Mouse (Mus musculus) midbrain, postnatal 0 days (tissue): ENCODE results near the gene Mfng. TPM values are rescaled to one million over a fixed set of nuclear protein-coding genes. Genes with fewer than 3 reads are reported as not detected.
A peak's percentile ranks its signal among the peaks of the same experiment; 100 is the strongest.

Experiments used
- ATAC-seq: fragments of 200-750 bp; cut with Nextera tagmentation; 2 replicates; pipeline ENCODE4 v1.8.0; 2017; ENCODE audit warnings: moderate number of reproducible peaks, mild to moderate bottlenecking, moderate TSS enrichment, moderate library complexity; ENCODE audit not compliant: low FRiP score
- DNase-seq: peaks from one replicate; pipeline ENCODE4 v3.0.0-alpha.2; 2015; ENCODE audit warnings: low spot score
- H3K27ac ChIP-seq: fragments of 300-500 bp; sonication (generic); 2 replicates; pipeline ENCODE4 v1.5.1; 2014; ENCODE audit warnings: low read depth, mild to moderate bottlenecking, low read length, mixed read lengths
- H3K27me3 ChIP-seq: fragments of 300-500 bp; sonication (generic); 2 replicates; pipeline ENCODE4 v1.6.1; 2014; ENCODE audit warnings: low read length, control low read depth, mixed read lengths; ENCODE audit not compliant: insufficient read depth
- H3K36me3 ChIP-seq: fragments of 300-500 bp; sonication (generic); 2 replicates; pipeline ENCODE4 v1.6.1; 2014; ENCODE audit warnings: low read length, control low read depth, mixed read lengths; ENCODE audit not compliant: insufficient read depth
- H3K4me1 ChIP-seq: fragments of 300-500 bp; sonication (generic); 2 replicates; pipeline ENCODE4 v1.6.1; 2014; ENCODE audit warnings: mild to moderate bottlenecking, control low read depth, antibody characterized with exemption, low read length, mixed read lengths; ENCODE audit not compliant: insufficient read depth
- H3K4me2 ChIP-seq: fragments of 300-500 bp; sonication (generic); 2 replicates; pipeline ENCODE4 v1.6.1; 2014; ENCODE audit warnings: low read depth, mild to moderate bottlenecking, low read length, mixed read lengths; ENCODE audit not compliant: poor library complexity, severe bottlenecking
- H3K4me3 ChIP-seq: fragments of 300-500 bp; sonication (generic); 2 replicates; pipeline ENCODE4 v1.5.1; 2014; ENCODE audit warnings: low read depth, mild to moderate bottlenecking, low read length, moderate library complexity
- H3K9ac ChIP-seq: fragments of 300-500 bp; sonication (generic); replicated peaks from 2 replicates; pipeline ENCODE4 v1.6.1; 2014; ENCODE audit warnings: mild to moderate bottlenecking, low read length, moderate library complexity, mixed read lengths; ENCODE audit not compliant: poor library complexity, severe bottlenecking
- H3K9me3 ChIP-seq: fragments of 300-500 bp; sonication (generic); 2 replicates; pipeline ENCODE4 v1.6.1; 2016; ENCODE audit warnings: low read length, control low read depth
- CTCF ChIP-seq: IDR thresholded peaks from 2 replicates; pipeline ENCODE4 v1.5.1; 2016; ENCODE audit warnings: antibody characterized with exemption, mild to moderate bottlenecking
- WGBS: fragments of 180-500 bp; shearing (Covaris S2); extraction: QIAGEN DNeasy Blood & Tissue Kit; methylation state at CpG from one replicate; pipeline ENCODE4 v1.1.7; 2014; 5-methylcytosine and 5-hydroxymethylcytosine counted together
- polyA plus RNA-seq: library from polyadenylated mRNA; unstranded; fragments of >200 nt; fragmentation: Nextera tagmentation; extraction: Ambion mirVana; gene quantifications from 2 replicates; pipeline ENCODE4 v1.2.1, GENCODE M21; 2015
- total RNA-seq: library from RNA; depleted of rRNA; stranded (reverse); fragments of >200 nt; gene quantifications from 2 replicates; pipeline ENCODE4 v1.2.3, GENCODE M21; 2014; rRNA removed

Gene Mfng
- total RNA-seq (4.6 and 6.9 TPM in 2 replicates), polyA plus RNA-seq (7.6 and 8.1 TPM in 2 replicates)

DNA sequence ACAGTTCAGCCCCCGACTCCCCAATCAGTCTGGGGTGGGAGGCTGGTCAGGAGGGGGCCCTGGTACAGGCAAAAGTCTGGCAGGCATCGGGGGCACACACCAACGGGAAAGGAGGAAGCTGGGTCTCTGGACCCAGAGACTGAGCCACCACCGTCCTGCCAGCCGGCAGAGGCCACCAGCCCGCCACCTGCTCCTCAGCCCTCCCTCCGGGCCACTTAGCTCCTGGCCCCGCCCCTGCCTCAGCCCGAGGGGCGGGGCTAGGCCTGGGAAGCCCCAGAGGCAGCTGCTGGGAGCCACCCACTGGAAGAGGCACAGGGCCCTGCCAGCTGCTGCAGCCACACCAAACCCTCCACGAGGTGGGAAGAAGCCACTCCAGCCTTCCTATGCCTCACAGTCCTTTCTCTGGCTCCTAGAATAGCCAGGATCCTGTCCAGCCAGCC, at the start of gene Mfng:
Mfng (minus strand) TSS at position 186 of the 440 bp plus-strand sequence.
- WGBS, result 6% methylated on average over 11 of the region's 11 CpGs

GRCm38 (mm10) chr15:78816074-78816391, 42.8 kb upstream of the Mfng start:
- ATAC-seq (no peak), DNase-seq (no peak)
- H3K9me3 ChIP-seq, result no peaks in the 10 kb centered on the region
- no peak overlapping the region for H3K27ac ChIP-seq
- TF ChIP-seq CTCF, result no peak
- no peaks in the 10 kb centered on the region for H3K4me1 ChIP-seq
- no peak overlapping the region for H3K4me2 ChIP-seq
- 77% methylated on average over 6 of the region's 6 CpGs for WGBS
- no peak overlapping the region for H3K9ac ChIP-seq
- no peaks in the 10 kb centered on the region for H3K36me3 ChIP-seq
- no peak overlapping the region for H3K4me3 ChIP-seq
- no peaks in the 10 kb centered on the region for H3K27me3 ChIP-seq

More for the DNA sequence above, at the start of gene Mfng:
- TF ChIP-seq CTCF, result no peak
- Histone ChIP-seq H3K9me3 (no peaks in the 10 kb centered on the region), H3K4me2 (peak within 1 kb of the TSS; percentile 29), H3K27me3 (no peaks in the 10 kb centered on the region), H3K4me1 (peaks cover 5% of the 10 kb centered on the region; the same call in 1 of the 2 replicates), H3K9ac (peak within 1 kb of the TSS; percentile 19), H3K27ac (no peak within 1 kb of the TSS), H3K36me3 (no peaks in the 10 kb centered on the region), H3K4me3 (no peak within 1 kb of the TSS)
- DNase-seq (peak; percentile 80), ATAC-seq (peak; percentile 54)

GRCm38 (mm10) chr15:78815314-78816073, 42.2 kb upstream of the Mfng start:
- ATAC-seq (no peak), DNase-seq (no peak)
- Histone ChIP-seq H3K9me3 (no peaks in the 10 kb centered on the region), H3K27me3 (no peaks in the 10 kb centered on the region), H3K36me3 (no peaks in the 10 kb centered on the region), H3K27ac (no peak overlapping the region), H3K4me3 (no peak overlapping the region), H3K9ac (no peak overlapping the region), H3K4me2 (no peak overlapping the region), H3K4me1 (no peaks in the 10 kb centered on the region)
- 68% methylated on average over 11 of the region's 11 CpGs for WGBS
- TF ChIP-seq CTCF, result no peak

DNA sequence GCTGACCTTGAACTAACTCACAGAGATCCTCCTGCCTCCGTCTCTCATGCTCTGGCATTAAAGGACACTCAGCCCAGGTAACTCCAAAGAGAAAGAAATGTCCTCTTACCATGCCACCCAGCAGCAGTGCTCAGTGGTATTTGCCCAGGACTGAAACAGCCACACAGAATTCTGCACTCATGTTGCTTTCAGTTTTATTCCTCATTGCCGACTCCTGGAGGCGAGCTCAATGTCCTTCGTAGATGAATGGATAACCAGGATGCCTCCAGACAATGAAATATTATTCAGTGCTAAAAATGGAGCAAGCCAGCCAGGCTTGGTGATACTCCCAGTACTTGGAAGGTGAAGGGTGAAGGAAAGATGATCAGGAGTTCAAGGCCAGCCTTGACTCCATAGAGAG, 40.3 kb upstream of the Mfng start:
- H3K9me3 ChIP-seq, result no peaks in the 10 kb centered on the region
- H3K27ac ChIP-seq, result no peak overlapping the region
- H3K9ac ChIP-seq, result no peak overlapping the region
- no peaks in the 10 kb centered on the region for H3K4me1 ChIP-seq
- WGBS, result 92% methylated on average over 4 of the region's 4 CpGs
- no peak overlapping the region for H3K4me2 ChIP-seq
- no peaks in the 10 kb centered on the region for H3K36me3 ChIP-seq
- no peak for DNase-seq
- TF ChIP-seq CTCF, result no peak
- ATAC-seq, result no peak
- H3K4me3 ChIP-seq, result no peak overlapping the region
- H3K27me3 ChIP-seq, result no peaks in the 10 kb centered on the region

DNA sequence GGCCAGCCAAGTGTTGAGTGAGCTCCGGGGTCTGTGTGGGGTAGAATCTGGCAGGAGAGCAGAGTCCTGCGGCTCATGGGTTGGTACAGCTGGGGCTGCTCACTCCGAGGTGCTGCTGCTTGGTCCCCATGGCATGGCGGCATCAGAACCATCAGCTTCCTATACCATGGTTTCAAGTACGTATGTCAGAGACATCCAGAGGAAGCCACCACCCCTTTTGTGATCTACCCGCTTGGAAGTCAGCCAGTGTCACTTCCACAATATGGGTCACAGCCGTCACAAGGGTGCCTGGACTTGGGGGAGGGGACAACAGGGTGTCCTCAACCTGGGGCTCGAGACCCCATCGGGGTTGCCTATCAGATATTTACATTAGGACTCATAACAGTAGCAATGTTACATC, 36.9 kb upstream of the Mfng start:
- no peaks in the 10 kb centered on the region for H3K36me3 ChIP-seq
- ATAC-seq, result no peak
- WGBS, result 81% methylated on average over 9 of the region's 9 CpGs

GRCm38 (mm10) chr15:78809739-78810138, 36.5 kb upstream of the Mfng start:
- H3K4me2 ChIP-seq, result no peak overlapping the region
- no peaks in the 10 kb centered on the region for H3K4me1 ChIP-seq
- no peak overlapping the region for H3K27ac ChIP-seq
- H3K9ac ChIP-seq, result no peak overlapping the region
- H3K36me3 ChIP-seq, result no peaks in the 10 kb centered on the region
- TF ChIP-seq CTCF, result no peak
- ATAC-seq, result no peak
- no peaks in the 10 kb centered on the region for H3K9me3 ChIP-seq
- no peak overlapping the region for H3K4me3 ChIP-seq
- no peak for DNase-seq
- WGBS, result 77% methylated on average over 9 of the region's 9 CpGs
- H3K27me3 ChIP-seq, result no peaks in the 10 kb centered on the region

More for the DNA sequence above, 36.9 kb upstream of the Mfng start:
- Histone ChIP-seq H3K27me3 (no peaks in the 10 kb centered on the region), H3K27ac (no peak overlapping the region), H3K9me3 (no peaks in the 10 kb centered on the region), H3K4me1 (no peaks in the 10 kb centered on the region), H3K4me2 (no peak overlapping the region), H3K9ac (no peak overlapping the region), H3K4me3 (no peak overlapping the region)
- DNase-seq, result no peak
- TF ChIP-seq CTCF, result no peak
